Comparison of ENCODE assay signal across 7 mouse cellular contexts in genomic region chr9:46119943-46120441, GRCm38 (mm10).
DNase-seq lines count a peak whose midpoint lies in the region; ATAC-seq lines count a peak whose summit lies in the region.

No protein-coding gene starts in this region.

- peaks cover 37% of the 10 kb centered on the region for H3K4me1 ChIP-seq in intestine, embryonic 16.5 days (ENCODE audit: control insufficient read depth, insufficient read depth, low read length)
- peaks cover 6% of the 10 kb centered on the region for H3K4me1 ChIP-seq in limb, embryonic 11.5 days (ENCODE audit: control insufficient read depth, insufficient read depth, low read length)
- peaks cover 26% of the 10 kb centered on the region for H3K4me1 ChIP-seq in midbrain, embryonic 12.5 days

- no peak overlapping the region for H3K4me2 ChIP-seq in intestine, embryonic 16.5 days (ENCODE audit: low read depth, low read length)
- no peak overlapping the region for H3K4me2 ChIP-seq in limb, embryonic 11.5 days (ENCODE audit: low read depth, severe bottlenecking)
- H3K4me2 ChIP-seq in midbrain, embryonic 12.5 days (replicated peaks), result no peak overlapping the region

- WGBS in intestine, embryonic 16.5 days, result 12% methylated on average over 6 of the region's 6 CpGs
- WGBS in limb, embryonic 11.5 days, result 20% methylated on average over 6 of the region's 6 CpGs
- WGBS in midbrain, embryonic 12.5 days, result 1% methylated on average over 6 of the region's 6 CpGs

- peak; percentile 82 for ATAC-seq in granulocyte monocyte progenitor cell, adult 5-6 weeks (replicated peaks; ENCODE audit: poor library complexity, severe bottlenecking)
- peak; percentile 92 for ATAC-seq in intestine, embryonic 16.5 days
- peak; percentile 84 for ATAC-seq in limb, embryonic 11.5 days (ENCODE audit: insufficient number of reproducible peaks, low FRiP score, low TSS enrichment, low read depth)
- ATAC-seq in midbrain, embryonic 12.5 days (ENCODE audit: low FRiP score, low read depth), result peak; percentile 89

- no peak overlapping the region for H3K9ac ChIP-seq in intestine, embryonic 16.5 days (ENCODE audit: low read depth, low read length)
- no peak overlapping the region for H3K9ac ChIP-seq in limb, embryonic 11.5 days (ENCODE audit: low read length)
- H3K9ac ChIP-seq in midbrain, embryonic 12.5 days (replicated peaks), result 0 out of 2 replicates have a peak overlapping the region, but pooled peaks have one; percentile 3

- H3K27ac ChIP-seq in intestine, embryonic 16.5 days (ENCODE audit: low read length), result peak overlapping the region; percentile 72
- H3K27ac ChIP-seq in limb, embryonic 11.5 days (replicated peaks; ENCODE audit: low read depth, low read length), result no peak overlapping the region
- H3K27ac ChIP-seq in midbrain, embryonic 12.5 days (replicated peaks), result peak overlapping the region; percentile 58

- no peaks in the 10 kb centered on the region for H3K36me3 ChIP-seq in intestine, embryonic 16.5 days (ENCODE audit: control insufficient read depth, insufficient read depth, low read length)
- H3K36me3 ChIP-seq in limb, embryonic 11.5 days (ENCODE audit: control insufficient read depth, insufficient read depth, low read length), result no peaks in the 10 kb centered on the region
- H3K36me3 ChIP-seq in midbrain, embryonic 12.5 days, result no peaks in the 10 kb centered on the region
- H3K36me3 ChIP-seq in splenic B cell, adult 2 months (ENCODE audit: control insufficient read depth, insufficient read depth, low read length, poor library complexity, severe bottlenecking), result no peaks in the 10 kb centered on the region

- no peak overlapping the region for H3K4me3 ChIP-seq in intestine, embryonic 16.5 days (ENCODE audit: low read length)
- no peak overlapping the region for H3K4me3 ChIP-seq in limb, embryonic 11.5 days (ENCODE audit: low read depth, low read length)
- no peak overlapping the region for H3K4me3 ChIP-seq in midbrain, embryonic 12.5 days

- no peaks in the 10 kb centered on the region for H3K9me3 ChIP-seq in intestine, embryonic 16.5 days (ENCODE audit: control insufficient read depth, low read length)
- H3K9me3 ChIP-seq in limb, embryonic 11.5 days (ENCODE audit: control insufficient read depth, low read length), result no peaks in the 10 kb centered on the region; the same call in 1 of the 2 replicates
- H3K9me3 ChIP-seq in midbrain, embryonic 12.5 days, result peaks cover 3% of the 10 kb centered on the region; the same call in 1 of the 2 replicates

- DNase-seq in adrenal gland, adult 18-20 months (ENCODE audit: low spot score in 2 of 2), result peak; percentile 81 to 84
- DNase-seq in embryo, embryonic 11 days, result peak; percentile 86
- peak; percentile 70 for DNase-seq in limb, embryonic 11.5 days (ENCODE audit: low spot score)
- DNase-seq in splenic B cell, adult 2 months (ENCODE audit: low read depth, low spot score), result peak; percentile 36

- H3K27me3 ChIP-seq in intestine, embryonic 16.5 days (replicated peaks; ENCODE audit: control insufficient read depth, insufficient read depth, low read length), result no peaks in the 10 kb centered on the region
- H3K27me3 ChIP-seq in limb, embryonic 11.5 days (ENCODE audit: control insufficient read depth, insufficient read depth, low read length), result no peaks in the 10 kb centered on the region
- no peaks in the 10 kb centered on the region for H3K27me3 ChIP-seq in midbrain, embryonic 12.5 days
- no peaks in the 10 kb centered on the region for H3K27me3 ChIP-seq in splenic B cell, adult 2 months (ENCODE audit: control insufficient read depth, insufficient read depth, low read length, poor library complexity, severe bottlenecking)

Comparison
In these comparisons a context has a peak if more than half of its experiments do, and no peak if none do; other contexts are left out.
1. DNase-seq: peak in every context shown above with its lines; median percentile 86 in embryo, embryonic 11 days; 82 in adrenal gland, adult 18-20 months; 70 in limb, embryonic 11.5 days; 36 in splenic B cell, adult 2 months.